Mouse (Mus musculus) cortical plate, adult 2 months (tissue): ENCODE data around the gene Rrh. TPM values are rescaled to one million over a fixed set of nuclear protein-coding genes. Genes with fewer than 3 reads are reported as not detected.
A peak's percentile ranks its signal among the peaks of the same experiment; 100 is the strongest.

ENCODE experiments used
- H3K27ac ChIP-seq: fragments of 200-500 bp; 2 replicates; pipeline ENCODE4 v1.5.1; 2012; ENCODE audit warnings: low read length, control low read depth, inconsistent platforms; ENCODE audit not compliant: insufficient read depth
- H3K4me1 ChIP-seq: fragments of 200-500 bp; 2 replicates; pipeline ENCODE4 v1.6.1; 2011; ENCODE audit warnings: low read length; ENCODE audit not compliant: control insufficient read depth, insufficient read depth
- H3K4me3 ChIP-seq: fragments of 200-500 bp; 2 replicates; pipeline ENCODE4 v1.5.1; 2011; ENCODE audit warnings: mild to moderate bottlenecking, low read length, control low read depth; ENCODE audit not compliant: insufficient read depth
- CTCF ChIP-seq: fragments of 200-500 bp; IDR thresholded peaks from 2 replicates; pipeline ENCODE4 v1.5.1; 2011; ENCODE audit warnings: mild to moderate bottlenecking, control low read depth, low read length; ENCODE audit not compliant: insufficient read depth; ENCODE audit errors: extremely low read depth
- POLR2A ChIP-seq: fragments of 200-500 bp; IDR thresholded peaks from 2 replicates; pipeline ENCODE4 v1.6.1; 2011; ENCODE audit warnings: mild to moderate bottlenecking, low read length, control low read depth; ENCODE audit not compliant: insufficient read depth; ENCODE audit errors: extremely low read depth
- polyA plus RNA-seq: library from polyadenylated mRNA; depleted of rRNA; stranded (reverse); fragments of >200 nt; gene quantifications from 2 replicates; pipeline ENCODE4 v1.2.3, GENCODE M21; 2012; rRNA removed

The Rrh gene
- polyA plus RNA-seq, result 0.42 and 0.55 TPM in 2 replicates

GRCm38 (mm10) chr3:129822206-129822775 lies at the start of gene Rrh:
Gene Rrh (minus strand): TSS chr3:129822587.
- TF ChIP-seq POLR2A, result no peak
- no peak for TF ChIP-seq CTCF
- Histone ChIP-seq H3K27ac (no peak within 1 kb of the TSS), H3K4me1 (no peaks in the 10 kb centered on the region), H3K4me3 (no peak within 1 kb of the TSS)

GRCm38 (mm10) chr3:129863698-129864097 lies 41.3 kb upstream of the Rrh start:
- TF ChIP-seq POLR2A, result no peak
- TF ChIP-seq CTCF, result peak; percentile 36

GRCm38 (mm10) chr3:129862592-129862991 lies 40.2 kb upstream of the Rrh start:
- TF ChIP-seq CTCF, result no peak
- no peak for TF ChIP-seq POLR2A
- no peak overlapping the region for H3K4me3 ChIP-seq
- H3K4me1 ChIP-seq, result no peaks in the 10 kb centered on the region

More at GRCm38 (mm10) chr3:129863698-129864097, 41.3 kb upstream of the Rrh start:
- Histone ChIP-seq H3K4me1 (no peaks in the 10 kb centered on the region), H3K4me3 (no peak overlapping the region), H3K27ac (no peak overlapping the region)

GRCm38 (mm10) chr3:129846846-129847245 lies 24.5 kb upstream of the Rrh start:
- Histone ChIP-seq H3K4me3 (no peak overlapping the region), H3K4me1 (no peaks in the 10 kb centered on the region), H3K27ac (no peak overlapping the region)
- TF ChIP-seq CTCF (no peak), POLR2A (no peak)

More at GRCm38 (mm10) chr3:129862592-129862991, 40.2 kb upstream of the Rrh start:
- no peak overlapping the region for H3K27ac ChIP-seq

- TF ChIP-seq CTCF (no peak), POLR2A (no peak)
- H3K27ac ChIP-seq, result no peak overlapping the region
- H3K4me1 ChIP-seq, result no peaks in the 10 kb centered on the region
- H3K4me3 ChIP-seq, result no peak overlapping the region
These were observed 23.5 kb upstream of the Rrh start for GRCm38 (mm10) chr3:129845868-129846267.

GRCm38 (mm10) chr3:129838017-129838416 lies 15.6 kb upstream of the Rrh start:
- TF ChIP-seq POLR2A, result no peak
- no peak for TF ChIP-seq CTCF
- Histone ChIP-seq H3K4me1 (no peaks in the 10 kb centered on the region), H3K27ac (no peak overlapping the region), H3K4me3 (no peak overlapping the region)

GRCm38 (mm10) chr3:129836965-129837364 lies 14.6 kb upstream of the Rrh start:
- no peak overlapping the region for H3K27ac ChIP-seq
- no peaks in the 10 kb centered on the region for H3K4me1 ChIP-seq
- H3K4me3 ChIP-seq, result no peak overlapping the region
- TF ChIP-seq POLR2A (no peak), CTCF (no peak)

- no peak overlapping the region for H3K27ac ChIP-seq
- H3K4me1 ChIP-seq, result no peaks in the 10 kb centered on the region
- H3K4me3 ChIP-seq, result no peak overlapping the region
- TF ChIP-seq CTCF (no peak), POLR2A (no peak)
These were observed 13.8 kb upstream of the Rrh start for GRCm38 (mm10) chr3:129836051-129836697.

- Histone ChIP-seq H3K4me1 (no peaks in the 10 kb centered on the region), H3K4me3 (no peak within 1 kb of the TSS), H3K27ac (no peak within 1 kb of the TSS)
- TF ChIP-seq POLR2A (no peak), CTCF (no peak)
These were observed 13.1 kb upstream of the Rrh start, which contains the start of gene Cfi for GRCm38 (mm10) chr3:129835388-129835934. Gene Cfi (plus strand): TSS chr3:129835884.
